Mouse (Mus musculus): ENCODE results near the gene Bank1.

DNA sequence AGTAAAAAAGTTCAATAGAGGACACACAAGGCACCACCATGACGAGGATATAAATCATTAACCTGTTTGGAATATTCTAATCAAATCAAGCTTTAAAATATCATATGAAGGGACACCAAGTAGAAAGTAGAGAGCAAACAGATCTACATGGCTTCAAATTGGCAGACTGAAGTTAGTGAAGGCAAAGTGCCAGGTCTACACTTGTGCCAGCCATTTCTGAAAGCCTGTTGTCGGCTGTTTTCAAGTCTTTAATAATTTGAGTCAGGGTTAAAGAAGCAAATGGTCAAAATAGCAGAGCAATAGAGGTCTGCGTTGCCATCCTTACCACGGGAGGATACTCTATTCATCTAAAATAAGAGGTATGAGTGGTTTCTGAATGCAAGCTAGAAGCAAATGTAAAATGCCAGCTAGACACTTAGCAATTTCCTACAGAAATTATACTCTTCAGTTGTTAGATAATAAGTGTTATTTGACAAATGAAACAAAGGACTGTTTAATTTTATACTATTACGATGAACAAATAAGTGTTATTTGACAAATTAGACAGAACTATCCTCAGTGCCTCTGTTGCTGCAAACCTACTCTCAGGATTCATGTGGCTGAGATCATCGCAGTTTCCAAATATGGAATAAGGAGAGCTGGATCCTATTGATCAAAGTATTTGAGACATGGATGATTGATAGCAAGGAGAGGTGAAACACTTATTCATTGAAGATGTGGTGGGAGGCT, 216.3 kb downstream of the Bank1 start:
- TF ChIP-seq GATA2 (IDR thresholded peaks at IDR 0.05; ENCODE audit: borderline replicate concordance, low read depth, low read length), result no peak
- TF ChIP-seq CTCF (IDR thresholded peaks at IDR 0.05; ENCODE audit: low read depth, low read length), result no peak
- no peak for TF ChIP-seq TAL1 (conservative IDR thresholded peaks at IDR 0.05; ENCODE audit: low read depth, low read length)
- TF ChIP-seq GATA1 (IDR thresholded peaks at IDR 0.05; ENCODE audit: borderline replicate concordance, low read length), result no peak
- no peak for TF ChIP-seq POLR2AphosphoS5 (IDR thresholded peaks at IDR 0.05; ENCODE audit: insufficient replicate concordance, low read depth, low read length)
